Mouse (Mus musculus): ENCODE results near the gene Igfbp7.

Gene Igfbp7

GRCm38 (mm10) chr5:77405455-77406057 is 2.3 kb downstream of the Igfbp7 start:
- no peak for DNase-seq (ENCODE audit: low spot score in 2 of 2)

- no peak for DNase-seq (ENCODE audit: low spot score in 2 of 2)
These were observed 2.9 kb downstream of the Igfbp7 start for GRCm38 (mm10) chr5:77404941-77405340.

- DNase-seq (ENCODE audit: low spot score in 2 of 2) = no peak
These were observed 4.9 kb downstream of the Igfbp7 start for GRCm38 (mm10) chr5:77402901-77403300.

- no peak for DNase-seq (ENCODE audit: low spot score in 2 of 2)
These were observed 5.7 kb downstream of the Igfbp7 start for GRCm38 (mm10) chr5:77402137-77402536.

GRCm38 (mm10) chr5:77400823-77401222 is 7.0 kb downstream of the Igfbp7 start:
- no peak for DNase-seq (ENCODE audit: low spot score in 2 of 2)

GRCm38 (mm10) chr5:77400151-77400550 is 7.7 kb downstream of the Igfbp7 start:
- no peak for DNase-seq (ENCODE audit: low spot score in 2 of 2)

GRCm38 (mm10) chr5:77399076-77399475 is 8.8 kb downstream of the Igfbp7 start:
- no peak for DNase-seq (ENCODE audit: low spot score in 2 of 2)

GRCm38 (mm10) chr5:77398285-77399057 is 9.4 kb downstream of the Igfbp7 start:
- no peak for DNase-seq (ENCODE audit: low spot score in 2 of 2)

- no peak for DNase-seq (ENCODE audit: low spot score in 2 of 2)
These were observed 13.7 kb downstream of the Igfbp7 start for GRCm38 (mm10) chr5:77393990-77394618.

- DNase-seq (ENCODE audit: low spot score in 2 of 2) = no peak
These were observed 14.7 kb downstream of the Igfbp7 start for GRCm38 (mm10) chr5:77393094-77393619.

- DNase-seq (ENCODE audit: low spot score in 2 of 2) = no peak
These were observed 17.6 kb downstream of the Igfbp7 start for GRCm38 (mm10) chr5:77390272-77390671.

- DNase-seq (ENCODE audit: low spot score in 2 of 2) = no peak
These were observed 19.5 kb downstream of the Igfbp7 start for GRCm38 (mm10) chr5:77388359-77388758.

- no peak for DNase-seq (ENCODE audit: low spot score in 2 of 2)
These were observed 20.5 kb downstream of the Igfbp7 start for GRCm38 (mm10) chr5:77387414-77387704.

- no peak for DNase-seq (ENCODE audit: low spot score in 2 of 2)
These were observed 21.0 kb downstream of the Igfbp7 start for GRCm38 (mm10) chr5:77386596-77387413.

GRCm38 (mm10) chr5:77385900-77386595 is 21.8 kb downstream of the Igfbp7 start:
- DNase-seq (ENCODE audit: low spot score in 2 of 2) = peak in 1 of 2 experiments; percentile 13

GRCm38 (mm10) chr5:77385221-77385620 is 22.6 kb downstream of the Igfbp7 start:
- DNase-seq (ENCODE audit: low spot score in 2 of 2) = no peak

GRCm38 (mm10) chr5:77384724-77385123 is 23.1 kb downstream of the Igfbp7 start:
- no peak for DNase-seq (ENCODE audit: low spot score in 2 of 2)

GRCm38 (mm10) chr5:77383799-77384554 is 23.9 kb downstream of the Igfbp7 start:
- DNase-seq (ENCODE audit: low spot score in 2 of 2) = no peak

GRCm38 (mm10) chr5:77381686-77382085 is 26.2 kb downstream of the Igfbp7 start:
- DNase-seq (ENCODE audit: low spot score in 2 of 2) = no peak

GRCm38 (mm10) chr5:77381283-77381682 is 26.6 kb downstream of the Igfbp7 start:
- no peak for DNase-seq (ENCODE audit: low spot score in 2 of 2)
